Mouse (Mus musculus): ENCODE results near the gene Syn3. TPM values are rescaled to one million over a fixed set of nuclear protein-coding genes. Genes with fewer than 3 reads are reported as not detected.

Gene Syn3
- polyA plus RNA-seq, 1 experiment: 9.5 TPM

- WGBS: 93% methylated on average over 4 of the region's 4 CpGs
- no peak for DNase-seq
- TF ChIP-seq POLR2A (IDR thresholded peaks at IDR 0.05; ENCODE audit: borderline replicate concordance, insufficient read depth, low read length) (no peak), CTCF (IDR thresholded peaks at IDR 0.05; ENCODE audit: borderline replicate concordance, insufficient read depth, low read depth, low read length) (no peak)
- Histone ChIP-seq H3K4me1 (ENCODE audit: control insufficient read depth, insufficient read depth, low read length) (peaks cover 28% of the 10 kb centered on the region), H3K27ac (ENCODE audit: insufficient read depth, low read length) (no peak overlapping the region; the same call in 1 of the 2 replicates), H3K4me3 (replicated peaks; ENCODE audit: insufficient read depth, low read depth, low read length) (no peak overlapping the region), H3K27me3 (ENCODE audit: control insufficient read depth, insufficient read depth, low read length) (no peaks in the 10 kb centered on the region)
Observed at GRCm38 (mm10) chr10:86339121-86339520, 159.6 kb downstream of the Syn3 start.

GRCm38 (mm10) chr10:86338121-86338715, 160.5 kb downstream of the Syn3 start:
- Histone ChIP-seq H3K4me3 (replicated peaks; ENCODE audit: insufficient read depth, low read depth, low read length) (no peak overlapping the region), H3K4me1 (ENCODE audit: control insufficient read depth, insufficient read depth, low read length) (peaks cover 28% of the 10 kb centered on the region), H3K27ac (ENCODE audit: insufficient read depth, low read length) (no peak overlapping the region), H3K27me3 (ENCODE audit: control insufficient read depth, insufficient read depth, low read length) (no peaks in the 10 kb centered on the region)
- WGBS: 88% methylated on average over 4 of the region's 4 CpGs
- DNase-seq: no peak
- TF ChIP-seq CTCF (IDR thresholded peaks at IDR 0.05; ENCODE audit: borderline replicate concordance, insufficient read depth, low read depth, low read length) (no peak), POLR2A (IDR thresholded peaks at IDR 0.05; ENCODE audit: borderline replicate concordance, insufficient read depth, low read length) (no peak)

- Histone ChIP-seq H3K27me3 (ENCODE audit: control insufficient read depth, insufficient read depth, low read length) (no peaks in the 10 kb centered on the region), H3K4me3 (replicated peaks; ENCODE audit: insufficient read depth, low read depth, low read length) (no peak overlapping the region), H3K27ac (ENCODE audit: insufficient read depth, low read length) (no peak overlapping the region), H3K4me1 (ENCODE audit: control insufficient read depth, insufficient read depth, low read length) (peaks cover 24% of the 10 kb centered on the region)
- 76% methylated on average over 3 of the region's 3 CpGs for WGBS
- TF ChIP-seq POLR2A (IDR thresholded peaks at IDR 0.05; ENCODE audit: borderline replicate concordance, insufficient read depth, low read length): no peak
- TF ChIP-seq CTCF (IDR thresholded peaks at IDR 0.05; ENCODE audit: borderline replicate concordance, insufficient read depth, low read depth, low read length): no peak
- DNase-seq: no peak
Observed at GRCm38 (mm10) chr10:86337239-86337638, 161.5 kb downstream of the Syn3 start.

- Histone ChIP-seq H3K4me3 (replicated peaks; ENCODE audit: insufficient read depth, low read depth, low read length) (no peak overlapping the region), H3K27ac (ENCODE audit: insufficient read depth, low read length) (no peak overlapping the region), H3K4me1 (ENCODE audit: control insufficient read depth, insufficient read depth, low read length) (peaks cover 25% of the 10 kb centered on the region), H3K27me3 (ENCODE audit: control insufficient read depth, insufficient read depth, low read length) (no peaks in the 10 kb centered on the region)
- TF ChIP-seq POLR2A (IDR thresholded peaks at IDR 0.05; ENCODE audit: borderline replicate concordance, insufficient read depth, low read length) (no peak), CTCF (IDR thresholded peaks at IDR 0.05; ENCODE audit: borderline replicate concordance, insufficient read depth, low read depth, low read length) (no peak)
- 39% methylated on average over 1 of the region's 1 CpGs for WGBS
- no peak for DNase-seq
Observed at GRCm38 (mm10) chr10:86336506-86336905, 162.2 kb downstream of the Syn3 start.

GRCm38 (mm10) chr10:86334581-86334980, 164.1 kb downstream of the Syn3 start:
- Histone ChIP-seq H3K27me3 (ENCODE audit: control insufficient read depth, insufficient read depth, low read length) (no peaks in the 10 kb centered on the region), H3K27ac (ENCODE audit: insufficient read depth, low read length) (no peak overlapping the region), H3K4me1 (ENCODE audit: control insufficient read depth, insufficient read depth, low read length) (peaks cover 12% of the 10 kb centered on the region; the same call in 1 of the 2 replicates), H3K4me3 (replicated peaks; ENCODE audit: insufficient read depth, low read depth, low read length) (no peak overlapping the region)
- 78% methylated on average over 8 of the region's 8 CpGs for WGBS
- TF ChIP-seq CTCF (IDR thresholded peaks at IDR 0.05; ENCODE audit: borderline replicate concordance, insufficient read depth, low read depth, low read length): no peak
- no peak for TF ChIP-seq POLR2A (IDR thresholded peaks at IDR 0.05; ENCODE audit: borderline replicate concordance, insufficient read depth, low read length)
- no peak for DNase-seq

- DNase-seq: no peak
- Histone ChIP-seq H3K4me3 (replicated peaks; ENCODE audit: insufficient read depth, low read depth, low read length) (no peak overlapping the region), H3K27me3 (ENCODE audit: control insufficient read depth, insufficient read depth, low read length) (no peaks in the 10 kb centered on the region), H3K27ac (ENCODE audit: insufficient read depth, low read length) (no peak overlapping the region), H3K4me1 (ENCODE audit: control insufficient read depth, insufficient read depth, low read length) (0 out of 2 replicates have a peak, but pooled peaks cover 4% of the 10 kb centered on the region)
- TF ChIP-seq POLR2A (IDR thresholded peaks at IDR 0.05; ENCODE audit: borderline replicate concordance, insufficient read depth, low read length) (no peak), CTCF (IDR thresholded peaks at IDR 0.05; ENCODE audit: borderline replicate concordance, insufficient read depth, low read depth, low read length) (no peak)
- WGBS: 89% methylated on average over 3 of the region's 3 CpGs
Observed at GRCm38 (mm10) chr10:86332942-86333341, 165.8 kb downstream of the Syn3 start.

GRCm38 (mm10) chr10:86331681-86332281, 166.9 kb downstream of the Syn3 start:
- TF ChIP-seq POLR2A (IDR thresholded peaks at IDR 0.05; ENCODE audit: borderline replicate concordance, insufficient read depth, low read length) (no peak), CTCF (IDR thresholded peaks at IDR 0.05; ENCODE audit: borderline replicate concordance, insufficient read depth, low read depth, low read length) (no peak)
- no peak overlapping the region for H3K4me3 ChIP-seq (replicated peaks; ENCODE audit: insufficient read depth, low read depth, low read length)
- H3K27me3 ChIP-seq (ENCODE audit: control insufficient read depth, insufficient read depth, low read length): no peaks in the 10 kb centered on the region
- 64% methylated on average over 7 of the region's 7 CpGs for WGBS
- H3K4me1 ChIP-seq (ENCODE audit: control insufficient read depth, insufficient read depth, low read length): 0 out of 2 replicates have a peak, but pooled peaks cover 4% of the 10 kb centered on the region
- DNase-seq: no peak
- H3K27ac ChIP-seq (ENCODE audit: insufficient read depth, low read length): no peak overlapping the region; the same call in 1 of the 2 replicates
